Mouse (Mus musculus) gastrocnemius, adult 2 months (tissue): Measurements from ENCODE around the gene Mlst8. TPM values are rescaled to one million over a fixed set of nuclear protein-coding genes. Genes with fewer than 3 reads are reported as not detected.

ENCODE experiments used
- DNase-seq: peaks from one replicate; pipeline ENCODE4 v3.0.0; 2022
- H3K27ac ChIP-seq: fragments of 200-600 bp; 2 replicates; pipeline ENCODE4 v1.8.1; 2022; ENCODE audit warnings: mild to moderate bottlenecking
- H3K4me3 ChIP-seq: fragments of 200-600 bp; 2 replicates; pipeline ENCODE4 v1.8.1; 2022; ENCODE audit warnings: mild to moderate bottlenecking, moderate library complexity
- CTCF ChIP-seq: fragments of 200-600 bp; IDR thresholded peaks from 2 replicates; pipeline ENCODE4 v1.8.1; 2022; ENCODE audit warnings: antibody characterized with exemption, mild to moderate bottlenecking, moderate library complexity
- intact Hi-C: fragments of 180-260 bp; cut with DNase I; formaldehyde crosslinking; loops from one replicate; pipeline ENCODE4 v1.15.1; 2025
- total RNA-seq, 2 experiments: library from RNA; stranded (reverse); gene quantifications; 2 replicates each; pipeline ENCODE4 v1.2.3; 2021

Mlst8 gene
- total RNA-seq, 2 experiments from 2014 or later, result 12.1 to 14.8 TPM

GRCm38 (mm10) chr17:24506332-24507070, 27.6 kb upstream of the Mlst8 start:
- Histone ChIP-seq H3K4me3 (peak overlapping the region; percentile 64), H3K27ac (peak overlapping the region; percentile 57; the same call in 1 of the 2 replicates)
- intact Hi-C loops, result no loop called here
- peak; percentile 19; the same call in 1 of the 2 replicates for TF ChIP-seq CTCF
- DNase-seq, result peak; percentile 84

- H3K27ac ChIP-seq, result no peak overlapping the region
- no peak for DNase-seq
- H3K4me3 ChIP-seq, result no peak overlapping the region
- no peak for TF ChIP-seq CTCF
- intact Hi-C loops, result no loop called here
Measured at GRCm38 (mm10) chr17:24505286-24505955, 26.5 kb upstream of the Mlst8 start.

DNA sequence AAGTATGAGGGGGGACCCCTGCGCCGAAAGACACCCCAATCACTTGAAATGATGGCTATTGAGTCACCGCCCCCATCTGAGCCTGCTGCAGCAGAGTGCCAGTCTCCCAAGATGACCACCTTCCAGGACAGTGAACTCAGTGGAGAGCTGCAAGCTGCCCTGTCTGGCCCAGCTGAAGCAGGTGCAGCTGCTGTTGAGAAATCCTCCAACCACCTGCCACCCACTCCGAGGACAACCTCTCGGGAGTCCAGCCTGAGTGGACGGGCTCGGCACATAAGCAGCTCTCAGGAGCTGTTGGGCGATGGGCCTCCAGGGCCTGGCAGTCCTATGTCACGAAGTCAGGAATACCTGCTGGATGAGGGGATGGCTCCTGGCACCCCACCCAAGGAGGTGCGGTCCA, 25.2 kb upstream of the Mlst8 start:
- DNase-seq, result no peak
- intact Hi-C loops, result no loop called here
- no peak for TF ChIP-seq CTCF
- no peak overlapping the region for H3K4me3 ChIP-seq
- no peak overlapping the region for H3K27ac ChIP-seq

GRCm38 (mm10) chr17:24502208-24502607, 23.3 kb upstream of the Mlst8 start:
- no peak for DNase-seq
- TF ChIP-seq CTCF, result no peak; the same call in 1 of the 2 replicates
- no peak overlapping the region for H3K4me3 ChIP-seq
- H3K27ac ChIP-seq, result no peak overlapping the region
- intact Hi-C loops, result no loop called here

- intact Hi-C loops, result no loop called here
- no peak for TF ChIP-seq CTCF
- DNase-seq, result no peak
- Histone ChIP-seq H3K4me3 (no peak overlapping the region), H3K27ac (no peak overlapping the region)
Measured at GRCm38 (mm10) chr17:24496026-24496425, 17.1 kb upstream of the Mlst8 start.

DNA sequence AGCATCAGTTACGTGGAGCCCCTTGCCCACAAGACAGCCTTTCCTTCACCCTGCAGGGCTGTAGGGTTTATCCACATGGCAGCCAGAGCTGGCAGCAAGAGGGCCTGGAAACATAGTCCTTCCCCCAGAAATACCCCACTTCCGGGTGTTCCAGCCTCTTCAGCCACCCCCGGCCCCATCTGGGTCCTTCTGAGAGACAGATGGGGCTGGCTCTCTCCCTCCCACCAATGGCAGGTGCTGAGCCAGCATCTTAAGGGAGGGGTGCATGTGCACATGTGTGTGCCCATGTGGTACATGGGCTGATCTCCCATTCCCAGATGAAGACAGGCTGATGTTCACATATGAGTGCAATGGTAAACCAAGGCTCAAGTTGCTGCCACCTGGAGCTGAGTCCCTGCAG, 16.6 kb upstream of the Mlst8 start:
- H3K27ac ChIP-seq, result no peak overlapping the region
- intact Hi-C loops, result loop anchor here (2.0 kb wide), 1 partner anchor 39 kb away; the partner anchor contains the start of gene Rab26
- no peak for TF ChIP-seq CTCF
- H3K4me3 ChIP-seq, result no peak overlapping the region
- DNase-seq, result no peak

GRCm38 (mm10) chr17:24494627-24495335, 15.9 kb upstream of the Mlst8 start:
- Histone ChIP-seq H3K27ac (no peak overlapping the region), H3K4me3 (no peak overlapping the region)
- TF ChIP-seq CTCF, result peak; percentile 78
- DNase-seq, result no peak
- intact Hi-C loops, result loop anchor here (2.0 kb wide), 1 partner anchor 40 kb away; the partner anchor contains the start of gene Rab26

DNA sequence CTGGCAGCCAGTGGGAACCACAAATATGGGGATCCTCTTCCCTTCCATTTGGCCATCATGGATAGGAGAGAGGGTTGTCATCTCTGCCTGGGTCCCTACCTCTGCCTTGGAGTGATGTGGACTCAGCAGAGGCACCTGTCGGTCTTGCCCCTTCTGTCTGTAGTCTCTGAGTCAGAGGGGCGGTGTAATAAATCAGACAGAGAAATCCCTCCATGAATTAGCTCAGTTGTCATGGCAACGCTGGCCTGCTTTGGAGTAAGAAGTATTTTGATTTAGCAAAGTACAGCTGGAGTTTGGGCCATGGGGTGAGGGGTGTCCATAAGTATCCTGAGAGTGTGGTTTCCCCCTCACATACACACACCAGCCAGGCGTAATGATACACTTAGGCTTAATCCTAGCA, 11.5 kb upstream of the Mlst8 start:
- TF ChIP-seq CTCF, result no peak
- intact Hi-C loops, result no loop called here
- Histone ChIP-seq H3K27ac (no peak overlapping the region), H3K4me3 (no peak overlapping the region)
- no peak for DNase-seq

GRCm38 (mm10) chr17:24489265-24490030, 10.6 kb upstream of the Mlst8 start:
- DNase-seq, result no peak
- H3K4me3 ChIP-seq, result peak overlapping the region; percentile 81
- TF ChIP-seq CTCF, result no peak
- H3K27ac ChIP-seq, result no peak overlapping the region
- intact Hi-C loops, result loop anchor here (5.0 kb wide), 1 partner anchor 38 kb away; the partner anchor contains the start of gene Traf7

DNA sequence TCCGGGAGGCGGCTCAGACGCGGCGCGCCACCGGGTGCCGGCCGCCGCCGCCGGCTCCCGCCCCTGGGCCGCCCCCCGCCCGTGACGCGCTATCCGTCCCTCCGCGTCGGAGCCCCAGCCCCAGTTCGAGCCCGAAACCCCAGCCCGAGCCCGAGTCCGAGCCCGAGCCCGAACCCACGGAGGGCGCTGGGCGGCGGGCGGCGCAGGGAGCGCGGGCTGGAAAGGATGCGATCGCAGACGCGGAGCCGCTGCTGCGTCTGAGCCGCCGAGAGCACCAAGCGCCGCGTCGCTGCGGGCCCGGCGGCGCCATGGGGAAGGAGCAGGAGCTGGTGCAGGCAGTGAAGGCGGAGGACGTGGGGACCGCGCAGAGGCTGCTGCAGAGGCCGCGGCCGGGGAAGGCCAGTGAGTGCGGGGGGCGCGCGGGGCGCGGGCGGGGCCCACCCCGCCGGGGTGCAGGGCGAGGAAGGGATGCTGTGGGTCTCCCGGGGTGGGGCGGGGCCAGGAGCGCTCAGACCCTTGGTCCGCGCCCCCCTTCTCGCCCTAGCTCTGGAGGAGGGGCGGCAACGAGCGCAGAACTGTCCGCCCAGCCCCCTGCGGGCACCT, 9.9 kb upstream of the Mlst8 start:
- peak overlapping the region; percentile 81 for H3K4me3 ChIP-seq
- no peak for TF ChIP-seq CTCF
- peak overlapping the region; percentile 28 for H3K27ac ChIP-seq
- intact Hi-C loops, result loop anchor here (5.0 kb wide), 1 partner anchor 39 kb away; the partner anchor contains the start of gene Traf7
- DNase-seq, result peak; percentile 48

- H3K4me3 ChIP-seq, result peak within 1 kb of the TSS; percentile 81
- no peak for TF ChIP-seq CTCF
- peak within 1 kb of the TSS; percentile 28 for H3K27ac ChIP-seq
- DNase-seq, result no peak
- intact Hi-C loops, result loop anchor here (5.0 kb wide), 1 partner anchor 39 kb away; the partner anchor contains the start of gene Traf7
Measured at GRCm38 (mm10) chr17:24488186-24488661, 9.3 kb upstream of the Mlst8 start, which contains the start of gene Caskin1. Caskin1 (plus strand) TSS chr17:24488601.
